Mouse (Mus musculus): ENCODE results near the gene Cradd.

Cradd gene

DNA sequence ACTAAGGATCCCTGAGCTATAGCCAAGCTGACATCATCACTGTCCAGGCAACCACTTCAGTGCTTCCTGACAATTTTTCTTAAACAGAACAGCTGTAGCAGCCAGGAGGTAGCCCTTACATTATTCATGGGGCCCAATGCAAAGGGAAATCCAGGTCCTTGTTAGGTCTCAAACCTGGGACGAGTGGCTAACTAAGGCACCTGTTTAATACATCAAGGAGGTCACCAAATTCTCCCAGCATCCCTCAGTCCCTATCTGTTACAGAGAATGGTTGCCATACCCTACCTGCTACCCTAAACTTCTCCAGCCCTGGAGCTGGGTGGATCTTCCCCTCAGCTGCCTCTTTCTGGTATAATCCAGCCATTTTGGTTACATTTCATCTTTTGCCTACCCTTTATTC, 10.9 kb upstream of the Cradd start:
- no peak for DNase-seq (ENCODE audit: extremely low spot score, low spot score)

DNA sequence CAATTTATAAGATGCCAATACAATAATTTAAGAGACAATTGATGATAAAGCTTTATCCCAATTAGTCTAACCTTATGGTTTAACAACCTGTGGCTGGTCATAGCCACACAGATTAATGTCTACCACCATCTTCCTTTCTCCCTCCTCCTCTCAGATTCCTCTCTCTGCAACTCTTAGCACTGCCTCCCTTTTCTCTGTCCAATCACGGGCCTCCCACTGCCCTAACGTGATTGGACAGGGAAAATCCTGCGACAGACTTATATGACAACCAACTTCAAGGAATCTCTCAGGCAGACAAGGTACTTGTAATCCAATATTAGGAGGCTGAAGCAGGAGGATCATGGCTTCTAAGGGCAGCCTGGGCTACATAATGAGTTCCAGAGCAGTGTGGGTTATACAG, 8.7 kb upstream of the Cradd start:
- no peak for DNase-seq (ENCODE audit: extremely low spot score, low spot score)

DNA sequence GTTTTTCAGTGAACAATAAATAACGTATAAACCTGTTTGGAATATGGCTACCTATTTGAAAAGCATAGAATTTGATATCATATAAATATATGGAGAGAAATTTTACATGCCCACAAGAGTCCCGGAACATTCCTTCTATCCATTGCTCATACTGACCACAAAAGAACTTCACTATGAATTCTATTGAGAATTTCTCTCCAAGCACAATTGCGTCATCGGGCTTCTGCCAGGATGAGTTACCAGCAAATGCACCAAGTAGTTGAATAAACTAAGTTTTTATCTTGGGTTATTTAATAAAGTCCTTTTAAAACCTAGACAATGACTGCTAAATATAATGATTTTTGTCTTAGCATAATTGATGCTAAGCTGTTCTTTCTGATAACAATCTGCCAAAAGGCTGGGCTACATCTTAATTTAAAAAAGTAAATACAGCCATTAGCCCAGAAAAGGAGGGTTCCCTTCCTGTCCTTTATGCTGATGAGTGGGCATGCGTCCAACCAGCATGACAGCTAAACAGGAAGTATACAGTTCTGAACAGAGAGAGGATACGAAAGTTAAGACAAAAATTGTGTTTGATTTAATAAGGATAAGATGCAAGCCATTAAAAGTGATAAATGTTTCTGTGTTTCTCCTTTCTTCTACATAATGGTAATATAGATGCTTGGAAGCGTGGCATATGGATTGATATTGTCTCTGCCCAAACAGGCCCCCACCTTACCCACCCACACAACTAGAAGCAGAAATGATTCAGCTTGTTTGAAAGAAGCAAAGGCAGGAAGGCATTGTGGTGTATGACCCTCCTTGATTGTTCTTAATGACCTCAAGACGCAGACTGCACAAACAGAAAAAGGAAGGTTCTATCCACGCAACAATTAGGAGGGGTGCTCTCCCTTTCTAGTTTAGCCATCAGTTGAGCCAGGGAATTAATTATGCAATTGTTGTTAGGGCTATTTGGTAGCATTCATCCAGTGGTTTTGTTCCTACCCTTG, 6.7 kb upstream of the Cradd start:
- no peak for DNase-seq (ENCODE audit: extremely low spot score, low spot score)

- DNase-seq (ENCODE audit: extremely low spot score, low spot score) = no peak
Observed at GRCm38 (mm10) chr10:95329884-95330283, 6.0 kb upstream of the Cradd start.

- no peak for DNase-seq (ENCODE audit: extremely low spot score, low spot score)
Observed at GRCm38 (mm10) chr10:95324278-95324631, 322 bp upstream of the Cradd start.

DNA sequence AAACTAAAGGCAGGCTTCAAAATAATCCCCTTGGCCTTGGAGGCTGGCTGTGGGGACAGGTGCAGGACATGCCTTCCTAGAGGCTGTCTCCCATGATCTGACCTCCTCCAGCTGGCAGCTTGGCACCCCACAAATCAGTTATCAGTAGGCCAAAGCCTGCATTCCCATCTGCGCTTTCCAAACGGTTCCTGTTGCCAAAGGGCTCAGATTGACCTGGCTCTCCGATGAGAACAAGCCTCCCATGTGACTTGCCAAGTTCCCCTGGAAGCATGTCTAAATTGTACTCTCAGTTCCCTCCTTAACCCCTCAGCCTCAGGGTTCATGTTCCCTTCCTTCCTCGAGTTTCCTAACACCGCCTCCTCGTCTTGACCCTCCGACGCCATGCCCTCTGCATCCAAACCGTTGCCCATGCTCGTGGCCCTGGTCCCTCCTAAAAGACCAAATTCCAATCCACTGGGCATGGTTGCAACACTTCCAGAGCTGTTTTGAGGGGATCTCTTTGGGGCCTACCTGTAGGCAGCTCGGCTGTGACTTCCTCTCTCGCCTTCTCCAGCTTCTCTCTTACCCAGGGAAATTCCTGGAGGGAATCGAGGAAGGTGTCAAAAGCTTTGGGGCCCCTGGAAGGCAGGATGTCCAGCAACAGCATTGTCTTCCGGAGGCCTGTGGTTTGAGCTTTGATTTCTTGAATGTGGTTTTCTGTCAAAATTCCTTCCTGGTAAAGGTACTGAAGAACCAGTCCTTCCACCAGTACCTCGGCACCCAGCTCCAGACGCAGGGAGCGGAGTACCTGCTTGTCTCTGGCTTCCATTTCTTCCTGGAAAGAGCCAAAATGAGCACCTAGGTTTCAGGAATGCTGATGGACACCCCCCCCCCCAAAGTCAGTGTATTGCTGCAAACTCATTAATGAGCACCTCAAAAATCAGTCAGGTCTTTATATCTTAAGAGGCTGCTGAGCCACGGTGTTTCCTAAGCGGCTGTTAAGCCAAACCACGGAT, 1.6 kb downstream of the Cradd start:
- no peak for DNase-seq (ENCODE audit: extremely low spot score, low spot score)

DNA sequence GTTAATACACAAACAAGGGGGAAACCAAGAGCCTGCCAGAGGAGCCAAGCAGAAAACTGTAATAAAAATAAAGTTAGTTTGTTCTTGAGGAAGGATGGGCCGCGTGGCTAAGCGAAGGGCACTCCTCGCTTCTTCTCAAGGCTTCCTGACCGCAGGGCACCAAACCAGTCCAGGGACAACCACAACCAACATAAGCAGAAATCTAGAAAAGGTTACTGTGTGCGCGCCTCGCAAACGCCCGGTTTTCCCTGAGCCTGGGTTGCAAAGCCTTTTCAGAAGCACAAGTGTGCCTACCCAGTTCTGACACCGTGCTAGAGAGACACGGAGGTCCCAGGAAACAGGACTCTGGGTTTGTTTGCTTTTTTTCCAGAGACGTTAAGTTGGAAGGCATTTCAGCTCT, 4.9 kb downstream of the Cradd start:
- no peak for DNase-seq (ENCODE audit: extremely low spot score, low spot score)

GRCm38 (mm10) chr10:95318392-95318708, 5.6 kb downstream of the Cradd start:
- no peak for DNase-seq (ENCODE audit: extremely low spot score, low spot score)

DNA sequence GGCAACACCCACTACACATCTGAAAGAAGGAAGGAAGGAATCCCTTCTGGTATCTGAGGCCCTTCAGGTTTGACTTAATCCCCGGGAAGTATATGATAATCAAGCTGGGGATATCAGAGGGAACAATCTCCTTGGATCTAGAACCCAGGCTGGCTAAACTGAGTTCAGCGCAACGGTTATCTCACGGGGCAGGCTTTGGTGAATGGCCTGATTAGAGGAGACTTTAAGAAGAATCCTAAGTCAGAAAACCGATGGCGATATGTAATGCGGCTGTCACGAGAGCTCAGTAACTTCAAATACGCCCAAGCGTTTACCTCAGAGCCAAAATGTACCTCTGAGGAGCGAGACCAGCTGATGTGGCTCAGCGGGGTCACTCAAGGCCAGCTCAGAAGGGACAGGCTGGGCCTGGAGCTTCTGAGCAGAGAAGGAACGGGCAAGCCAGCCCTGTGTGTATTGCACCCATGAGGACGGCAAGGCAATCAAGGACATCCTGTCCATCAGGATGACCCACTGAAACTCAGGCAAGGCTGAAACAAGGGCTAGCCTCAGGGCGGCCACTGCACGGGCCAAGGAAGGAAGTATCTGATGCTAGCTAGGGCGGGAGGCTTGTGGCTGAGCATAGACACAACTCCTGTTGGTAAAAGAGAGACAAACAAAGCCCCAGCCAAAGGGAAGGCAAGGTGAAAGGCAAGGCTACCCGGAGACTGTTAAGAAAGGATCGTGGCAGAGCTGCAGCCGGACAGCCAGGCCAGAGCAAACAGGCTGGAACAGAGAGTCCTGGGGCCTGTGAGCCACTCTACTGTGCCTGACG, 6.1 kb downstream of the Cradd start:
- no peak for DNase-seq (ENCODE audit: extremely low spot score, low spot score)

GRCm38 (mm10) chr10:95317091-95317490, 6.8 kb downstream of the Cradd start:
- DNase-seq (ENCODE audit: extremely low spot score, low spot score) = no peak

DNA sequence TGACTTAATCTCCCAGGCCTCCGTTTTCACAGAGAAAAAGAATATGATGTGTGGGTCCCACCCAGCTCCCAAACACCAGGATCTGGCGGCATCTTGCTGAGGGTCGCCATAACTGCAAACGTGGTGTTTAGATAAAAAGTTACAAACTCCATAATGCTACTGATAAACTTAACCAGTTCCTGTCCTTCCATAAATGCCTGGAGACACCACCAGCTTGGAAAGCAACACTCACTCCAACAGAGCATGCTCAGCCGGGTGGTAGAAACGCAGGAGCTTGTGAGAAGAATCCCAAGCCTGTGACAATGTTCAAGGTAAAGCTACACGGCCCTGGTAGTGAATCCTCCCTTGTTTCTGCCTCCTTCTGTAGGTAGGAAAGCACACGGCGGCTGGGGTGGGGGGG, 7.3 kb downstream of the Cradd start:
- no peak for DNase-seq (ENCODE audit: extremely low spot score, low spot score)

- DNase-seq (ENCODE audit: extremely low spot score, low spot score) = no peak
Observed at GRCm38 (mm10) chr10:95315801-95316474, 8.0 kb downstream of the Cradd start.

- DNase-seq (ENCODE audit: extremely low spot score, low spot score) = no peak
Observed at GRCm38 (mm10) chr10:95315321-95315720, 8.6 kb downstream of the Cradd start.

- DNase-seq (ENCODE audit: extremely low spot score, low spot score) = no peak
Observed at GRCm38 (mm10) chr10:95314019-95314418, 9.9 kb downstream of the Cradd start.

DNA sequence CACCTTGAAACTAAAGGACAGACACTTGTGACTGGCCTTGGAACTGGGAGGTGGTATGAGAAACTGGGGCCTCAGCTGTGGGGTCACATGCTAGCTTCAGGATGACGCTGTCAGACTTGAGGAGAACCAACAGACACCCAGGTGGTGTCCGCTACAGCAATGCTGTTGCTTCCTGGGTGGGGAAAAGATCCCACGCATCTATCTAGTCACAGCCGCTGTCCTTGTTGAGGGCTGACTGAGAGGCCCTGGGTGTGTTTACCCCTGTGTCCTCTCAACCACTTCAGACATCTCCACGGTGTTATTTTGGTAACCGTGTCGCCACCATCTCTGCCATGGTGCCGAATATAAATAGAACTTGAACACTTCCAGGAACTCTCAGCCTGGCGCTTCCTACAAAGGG, 10.4 kb downstream of the Cradd start:
- DNase-seq (ENCODE audit: extremely low spot score, low spot score) = no peak

DNA sequence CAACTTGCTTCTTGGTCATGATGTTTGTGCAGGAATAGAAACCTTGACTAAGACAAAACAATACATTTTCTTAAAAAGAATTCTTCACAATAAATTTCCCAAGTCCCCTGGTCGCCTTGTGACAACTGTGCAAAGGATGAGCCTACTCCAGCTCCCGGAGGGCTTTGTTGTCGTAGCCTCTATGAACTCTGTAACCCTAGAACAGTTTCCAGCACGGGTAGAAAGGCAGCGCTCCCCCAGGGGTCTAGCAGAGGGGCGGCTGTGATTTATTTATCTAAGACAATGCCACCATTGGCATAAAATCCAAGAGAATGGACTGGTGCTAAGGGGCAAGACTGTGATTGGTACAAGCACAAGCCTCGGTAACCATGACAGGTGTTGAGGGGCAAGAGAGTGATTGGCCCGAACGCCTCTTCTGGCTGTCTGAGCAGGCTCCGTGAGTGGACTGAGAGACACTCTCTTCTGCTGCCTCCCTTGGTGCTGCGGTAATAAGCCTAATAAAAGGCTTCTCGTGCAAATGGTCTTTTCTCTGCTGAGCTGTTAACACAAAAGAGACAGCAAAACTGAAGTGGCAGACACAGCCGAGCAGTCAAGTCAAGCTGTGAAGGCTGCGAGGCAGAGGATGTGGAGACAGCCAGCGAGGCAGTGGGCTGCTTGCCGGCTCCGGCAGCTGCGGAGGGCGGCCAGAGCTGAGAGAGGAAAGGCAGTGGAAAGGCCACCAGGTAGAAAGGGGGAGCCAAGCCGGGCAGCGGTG, 13.1 kb downstream of the Cradd start:
- peak; percentile 56 for DNase-seq (ENCODE audit: extremely low spot score, low spot score)

DNA sequence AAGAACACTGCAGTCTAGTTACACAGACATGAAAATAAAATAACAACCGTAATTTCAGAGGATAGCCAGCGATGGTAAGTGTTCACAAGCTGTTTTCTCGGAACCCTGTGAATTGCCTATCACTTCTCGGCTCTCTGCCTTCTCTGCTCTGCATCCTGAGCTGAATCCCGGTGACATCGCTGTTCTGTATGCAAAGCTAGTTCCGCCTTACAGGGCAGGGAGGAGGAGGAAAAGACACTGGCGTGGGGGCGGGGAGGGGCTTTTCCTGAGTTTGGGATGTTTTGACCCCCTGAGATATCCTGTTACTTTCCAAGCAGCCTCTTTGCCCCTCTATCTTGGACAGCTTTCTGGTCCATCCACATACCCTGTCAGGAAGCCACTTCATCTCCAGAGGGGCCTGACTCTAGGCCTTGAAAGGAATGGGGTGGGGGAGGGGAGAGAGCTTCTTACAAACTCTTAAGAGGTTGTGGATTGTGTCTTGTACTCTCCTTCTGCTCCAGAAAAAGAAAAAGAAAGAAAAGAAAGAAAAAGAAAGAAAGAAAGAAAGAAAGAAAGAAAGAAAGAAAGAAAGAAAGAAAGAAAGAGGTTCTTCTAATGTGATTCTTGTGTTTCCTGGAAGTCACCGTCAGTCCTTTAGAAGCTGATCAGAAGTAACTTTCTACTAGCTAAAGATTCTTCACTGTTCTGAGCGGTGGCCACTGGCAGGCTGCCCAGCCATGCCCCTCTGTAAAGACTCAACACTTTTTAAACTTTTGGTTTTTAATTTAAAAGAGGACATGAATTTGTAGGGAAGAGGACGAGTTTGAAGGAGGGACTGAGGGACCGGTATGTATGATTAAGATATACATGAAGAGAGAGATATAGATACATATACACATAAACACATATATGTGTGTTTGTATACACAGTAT, 14.3 kb downstream of the Cradd start:
- DNase-seq (ENCODE audit: extremely low spot score, low spot score) = no peak

GRCm38 (mm10) chr10:95308991-95309390, 14.9 kb downstream of the Cradd start:
- DNase-seq (ENCODE audit: extremely low spot score, low spot score) = no peak

- no peak for DNase-seq (ENCODE audit: extremely low spot score, low spot score)
Observed at GRCm38 (mm10) chr10:95307916-95308315, 16.0 kb downstream of the Cradd start.
